Mouse (Mus musculus): ENCODE data around the gene Rem1.

Rem1 gene

DNA sequence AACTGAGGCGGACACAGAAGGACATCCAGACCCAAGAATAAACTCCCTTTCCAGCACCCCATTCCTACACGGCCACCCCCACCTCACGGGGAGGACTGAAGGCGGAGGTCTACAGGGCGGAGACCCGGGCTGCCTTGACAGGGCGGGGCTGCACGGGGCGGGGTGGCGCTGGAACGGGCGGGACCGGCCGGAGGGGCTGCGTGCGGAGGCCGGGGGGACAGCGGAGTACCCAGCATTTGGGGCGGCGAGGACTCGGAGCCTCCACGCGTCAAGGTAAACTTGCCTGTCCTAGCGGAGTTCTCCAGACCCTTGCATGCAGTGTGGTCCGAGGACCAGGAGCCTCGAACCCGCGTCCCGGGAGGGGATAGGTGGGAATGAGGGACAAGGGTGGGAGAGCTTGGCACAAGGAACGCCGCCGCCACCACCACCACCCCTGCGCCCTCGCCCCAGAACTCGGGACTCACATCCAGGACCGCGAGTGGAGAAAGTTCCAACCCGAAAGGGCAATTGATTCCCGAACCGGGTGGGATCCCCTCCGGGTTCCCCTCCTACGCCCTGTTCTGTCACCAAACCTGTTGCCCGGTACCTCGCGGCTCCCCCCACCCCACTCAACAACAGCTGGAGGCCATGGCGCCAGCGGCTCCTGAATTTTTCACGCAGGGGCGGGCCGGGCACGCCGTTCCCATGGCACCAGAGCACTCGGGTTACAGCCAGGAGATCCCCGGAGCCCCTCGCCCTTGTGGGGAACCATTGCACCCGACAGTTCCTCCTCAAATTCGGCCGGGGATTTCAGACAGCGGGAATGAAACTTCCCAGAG lies at the start of gene Rem1:
Rem1 (plus strand) TSS at position 178 of the 818 bp plus-strand sequence.
- no peak for DNase-seq (ENCODE audit: extremely low read depth, insufficient read length, low spot score)

DNA sequence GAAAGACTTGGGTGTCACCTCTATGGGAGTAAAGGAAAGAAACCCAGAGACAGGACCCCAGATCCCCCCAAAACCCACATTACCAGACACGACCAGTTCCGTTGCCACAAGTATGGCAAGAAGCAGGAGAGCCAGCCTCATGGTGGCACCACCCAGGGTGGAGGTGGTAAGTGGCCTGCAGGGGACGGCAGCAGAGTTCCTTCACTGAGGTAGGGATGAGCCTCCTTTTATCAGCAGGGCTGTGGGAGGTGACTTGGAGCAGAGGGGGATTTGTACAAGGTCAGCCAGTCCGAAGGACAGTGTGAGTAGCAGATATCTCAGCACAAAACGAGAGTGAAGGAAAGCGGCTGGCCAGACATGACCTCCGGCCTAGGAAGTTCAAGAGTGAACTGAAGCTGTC lies 46.6 kb upstream of the Rem1 start, which contains the start of gene Defb19:
Defb19 (minus strand) TSS at position 206 of the 400 bp plus-strand sequence.
- DNase-seq (ENCODE audit: extremely low read depth, insufficient read length, low spot score) = no peak

DNA sequence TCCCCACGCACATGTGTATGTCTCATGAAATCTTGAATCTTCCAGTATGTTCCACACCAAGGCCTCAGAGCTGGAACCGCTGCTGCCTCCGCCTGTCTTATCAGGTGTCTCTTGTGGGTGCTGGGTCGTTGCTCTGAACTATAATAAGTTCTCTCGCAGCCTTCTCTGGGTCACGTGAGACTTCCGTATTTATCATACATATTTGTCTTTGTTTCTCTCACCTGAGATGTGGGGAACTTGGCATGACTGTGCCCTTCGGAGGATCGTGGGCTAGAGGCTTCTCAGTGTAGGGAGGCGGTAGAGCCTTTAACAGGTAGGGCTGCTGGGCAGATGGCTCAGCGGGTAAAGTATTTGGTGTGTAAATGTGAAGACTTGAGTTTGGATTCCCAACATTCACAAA lies 46.1 kb upstream of the Rem1 start:
- no peak for DNase-seq (ENCODE audit: extremely low read depth, insufficient read length, low spot score)

DNA sequence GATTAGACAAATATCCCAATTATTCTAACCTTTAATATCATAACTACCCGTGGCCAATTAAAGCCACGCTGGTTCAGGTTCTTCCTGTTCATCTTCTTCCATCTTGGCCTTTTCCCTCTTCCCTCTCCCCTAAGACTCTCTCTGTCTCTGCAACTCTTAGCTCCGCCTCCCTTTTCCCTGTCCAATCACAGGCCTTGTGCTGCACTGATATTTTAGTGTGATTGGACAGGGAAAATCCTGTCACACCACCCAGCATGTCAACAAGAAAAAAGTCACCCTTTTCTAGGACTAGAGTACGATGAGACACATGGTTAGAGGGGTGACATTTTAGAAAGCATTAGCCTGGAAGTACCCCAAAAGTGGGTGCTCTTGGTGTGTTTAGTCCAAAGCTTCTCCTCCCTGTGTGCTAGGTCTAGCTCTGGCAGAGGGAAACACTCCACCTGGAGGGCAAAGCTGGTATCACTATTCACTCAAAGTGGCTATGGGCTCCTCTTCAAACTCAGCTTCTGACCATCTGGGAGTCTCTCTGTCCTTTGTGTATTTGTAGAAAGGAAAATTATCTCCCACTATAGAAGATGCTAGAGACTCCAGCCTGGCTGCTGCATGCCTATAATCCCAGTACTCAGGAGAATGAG lies 39.7 kb upstream of the Rem1 start:
- no peak for DNase-seq (ENCODE audit: extremely low read depth, insufficient read length, low spot score)

DNA sequence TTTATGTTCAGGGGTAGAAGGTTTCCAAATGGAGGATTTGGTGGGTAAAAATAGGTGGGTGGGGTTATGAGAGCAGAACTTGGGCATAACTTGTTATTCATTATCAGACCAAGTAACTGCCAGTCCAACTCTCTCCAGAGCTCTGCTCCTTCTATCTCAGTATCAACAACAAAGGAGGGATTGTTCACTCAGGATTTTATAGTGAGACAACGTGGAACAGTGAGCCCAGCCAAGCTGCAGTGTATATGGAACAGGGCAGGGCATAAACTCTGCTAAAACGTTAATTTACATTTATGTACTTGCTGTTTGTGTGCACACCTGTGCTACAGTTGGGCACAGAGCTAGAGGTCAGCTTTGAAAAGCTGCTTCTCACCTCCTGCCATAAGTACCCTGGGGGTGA lies 38.3 kb upstream of the Rem1 start:
- DNase-seq (ENCODE audit: extremely low read depth, insufficient read length, low spot score) = no peak

DNA sequence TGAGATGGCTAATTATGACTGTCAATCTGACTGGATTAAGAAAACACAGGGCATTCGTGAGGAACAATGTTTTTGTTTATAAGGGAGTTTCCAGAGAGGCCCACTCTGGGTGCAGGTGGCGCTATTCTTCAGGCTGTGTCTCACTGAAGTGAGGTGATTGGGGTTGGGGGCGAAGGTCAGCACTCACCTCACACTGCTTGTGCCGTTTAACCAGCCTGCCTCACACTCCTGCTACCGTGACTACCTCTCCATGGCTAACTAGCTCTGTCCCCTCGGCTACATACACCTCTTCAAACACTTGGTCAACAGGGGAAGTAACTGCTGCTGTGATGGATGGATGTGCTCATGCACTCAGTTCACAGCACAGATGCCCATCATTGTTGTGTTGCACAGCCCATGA lies 37.7 kb upstream of the Rem1 start:
- no peak for DNase-seq (ENCODE audit: extremely low read depth, insufficient read length, low spot score)

DNA sequence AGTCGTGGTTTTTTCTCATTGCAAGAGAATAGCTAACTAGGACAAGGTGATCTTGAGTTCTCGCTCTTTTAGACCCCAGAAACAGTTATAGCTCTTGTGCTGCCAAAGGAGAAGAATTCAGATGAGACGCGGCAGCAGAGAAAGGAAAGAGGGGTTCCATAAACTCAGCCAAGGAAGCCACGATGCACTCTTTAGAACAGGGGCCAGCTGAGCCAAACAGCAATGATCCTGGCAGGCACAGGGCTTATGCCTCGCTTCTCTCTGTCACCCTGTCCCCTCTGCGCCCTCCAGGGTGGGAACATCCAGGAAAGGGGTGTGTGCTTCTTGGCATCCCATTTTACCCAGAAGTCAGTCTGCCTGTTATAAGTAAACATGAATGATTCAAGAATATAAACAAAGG lies 27.5 kb upstream of the Rem1 start, which contains the start of gene Defb45:
Defb45 (minus strand) TSS at position 101 of the 400 bp plus-strand sequence.
- no peak for DNase-seq (ENCODE audit: extremely low read depth, insufficient read length, low spot score)

DNA sequence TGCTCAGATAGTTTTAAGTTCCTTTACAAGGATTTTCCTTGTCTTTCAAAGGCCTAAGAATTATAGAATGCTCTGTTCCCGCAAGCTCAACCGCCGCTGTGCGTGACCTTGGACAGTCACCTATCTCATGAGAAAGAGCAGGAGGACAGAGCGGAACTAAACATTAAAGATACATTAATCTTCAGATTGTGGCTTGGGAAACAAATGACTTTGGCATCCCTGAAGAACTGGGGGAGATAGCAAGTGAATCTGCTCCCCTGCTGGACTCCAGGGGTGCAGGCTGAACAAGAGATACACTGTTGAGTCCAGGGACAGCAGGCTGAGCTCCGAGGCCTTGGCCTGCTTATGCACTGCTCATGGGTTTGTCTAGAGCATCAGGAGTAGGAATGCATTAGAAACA lies 26.7 kb upstream of the Rem1 start:
- no peak for DNase-seq (ENCODE audit: extremely low read depth, insufficient read length, low spot score)

DNA sequence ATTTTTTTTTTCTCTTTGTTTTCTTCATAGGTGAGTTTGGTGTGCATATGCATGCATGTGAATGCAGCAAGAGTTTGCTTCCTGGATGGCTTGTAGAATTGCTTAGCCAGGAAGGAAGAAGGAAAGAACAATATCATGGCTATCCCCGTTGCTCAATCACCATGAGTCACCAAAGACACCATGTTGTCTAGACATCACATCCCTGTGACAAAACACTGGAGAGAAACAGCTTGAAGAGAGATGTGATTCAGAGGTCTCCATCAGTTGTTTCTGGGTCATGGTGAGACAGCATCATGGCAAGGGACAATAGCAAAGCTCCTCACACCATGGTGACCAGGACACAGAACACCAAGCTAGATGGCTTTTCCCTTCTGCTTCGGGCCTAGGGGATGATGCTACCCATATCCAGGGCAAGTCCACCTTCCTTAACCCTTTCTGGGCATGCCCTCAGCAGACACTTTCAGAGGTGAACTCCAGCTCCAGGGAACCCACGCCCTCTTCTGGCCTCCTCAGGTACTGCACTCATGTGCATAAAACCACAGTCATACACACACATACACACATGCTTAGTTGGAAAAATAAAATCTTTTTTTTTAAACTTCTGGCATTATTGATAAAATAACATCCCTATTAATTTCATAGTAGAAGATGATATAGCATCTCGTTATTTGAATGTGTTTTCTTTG lies 25.3 kb upstream of the Rem1 start:
- DNase-seq (ENCODE audit: extremely low read depth, insufficient read length, low spot score) = no peak

DNA sequence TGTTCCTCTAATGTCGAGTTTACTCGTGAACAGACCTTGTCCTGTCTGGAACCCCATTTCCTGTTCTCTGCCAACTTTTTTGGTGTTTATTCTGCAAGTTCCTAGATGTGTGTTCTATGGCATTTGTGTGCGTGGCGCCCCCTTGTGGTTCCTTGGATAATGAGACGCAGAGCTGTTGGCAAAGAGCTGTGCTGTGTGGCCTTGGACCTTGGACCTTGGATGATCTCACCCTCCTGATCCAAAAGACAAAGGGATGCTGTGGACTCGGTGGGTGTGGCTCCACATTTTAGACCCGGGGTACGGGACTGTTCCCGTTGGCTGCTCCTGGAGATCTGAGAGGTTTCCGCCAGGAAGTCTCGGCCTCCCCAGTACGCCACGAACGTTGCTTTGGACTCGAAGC lies 22.7 kb upstream of the Rem1 start, which contains the start of gene Defb36:
Defb36 (plus strand) TSS at position 271 of the 400 bp plus-strand sequence.
- no peak for DNase-seq (ENCODE audit: extremely low read depth, insufficient read length, low spot score)

DNA sequence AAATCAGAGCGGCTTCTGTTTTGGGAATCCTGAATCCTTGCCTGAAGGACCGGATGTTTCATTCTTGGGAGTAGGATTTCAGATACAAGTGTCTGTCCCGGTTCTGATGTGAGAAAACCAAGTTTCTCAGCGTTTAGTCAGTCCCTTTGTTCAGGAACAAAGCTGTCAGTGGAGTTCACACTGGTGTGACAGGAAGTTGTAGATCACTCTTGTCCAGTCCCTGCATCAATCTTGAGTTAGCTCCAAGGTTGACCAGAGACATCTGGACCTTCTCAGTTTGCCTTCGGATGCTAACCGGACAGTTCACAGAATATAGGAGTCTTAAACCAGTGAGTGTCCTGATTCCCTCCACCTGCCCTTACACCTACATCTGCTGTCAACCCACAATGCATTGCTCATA lies 19.0 kb upstream of the Rem1 start:
- DNase-seq (ENCODE audit: extremely low read depth, insufficient read length, low spot score) = no peak

DNA sequence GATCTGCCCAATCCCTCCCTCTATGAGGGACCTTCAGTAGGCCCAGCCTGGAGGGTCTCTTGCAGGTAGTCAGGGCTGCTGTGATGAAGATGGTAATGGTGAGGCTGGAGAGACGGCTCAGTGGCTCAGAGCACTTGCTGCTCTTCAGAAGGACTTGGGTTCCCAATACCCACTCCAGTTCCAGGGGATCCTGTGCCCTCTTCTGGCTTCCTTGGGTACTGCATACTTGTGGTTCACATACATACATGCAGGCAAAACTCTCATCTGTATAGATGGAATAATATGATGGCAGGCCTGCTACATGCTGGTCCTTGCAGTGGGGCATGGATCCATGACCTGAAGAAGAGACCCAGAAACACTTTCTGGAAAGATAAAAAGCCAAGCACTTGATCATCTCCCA lies 18.0 kb upstream of the Rem1 start:
- no peak for DNase-seq (ENCODE audit: extremely low read depth, insufficient read length, low spot score)

DNA sequence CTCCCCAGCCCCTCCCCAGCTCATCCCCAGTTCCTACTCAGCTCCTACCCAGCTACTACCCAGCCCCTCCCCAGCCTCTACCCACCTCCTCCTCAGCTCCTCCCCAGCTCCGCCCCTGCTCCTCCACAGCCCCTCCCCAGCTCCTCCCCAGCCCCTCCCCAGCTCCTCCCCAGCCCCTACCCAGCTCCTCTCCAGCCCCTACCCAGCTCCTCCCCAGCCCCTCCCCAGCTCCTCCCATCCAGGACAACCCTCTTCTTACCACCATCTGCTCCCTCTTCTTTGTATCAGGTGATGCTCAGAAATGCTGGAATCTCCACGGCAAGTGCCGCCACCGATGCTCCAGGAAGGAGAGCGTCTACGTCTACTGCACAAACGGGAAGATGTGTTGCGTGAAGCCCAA lies 14.6 kb upstream of the Rem1 start:
- no peak for DNase-seq (ENCODE audit: extremely low read depth, insufficient read length, low spot score)

DNA sequence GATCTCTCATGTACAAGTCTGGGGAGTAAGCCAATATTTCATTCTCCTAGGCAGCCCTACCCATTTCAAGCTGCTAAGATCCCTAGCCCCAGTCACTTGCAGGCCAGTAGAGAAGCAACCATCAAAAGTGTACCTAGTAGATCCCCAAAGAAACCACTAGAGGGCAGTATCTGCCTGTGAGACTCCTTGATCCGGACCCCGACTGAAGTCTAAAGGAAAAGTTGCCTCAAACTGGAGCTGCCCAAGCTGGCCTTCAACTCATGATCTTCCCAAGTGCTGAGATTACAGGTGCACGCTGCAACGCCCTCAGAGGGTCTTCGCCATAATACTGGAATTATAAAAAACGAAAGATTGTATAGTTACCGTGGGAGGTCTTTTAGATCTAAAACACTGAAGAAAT lies 11.2 kb upstream of the Rem1 start:
- DNase-seq (ENCODE audit: extremely low read depth, insufficient read length, low spot score) = peak; percentile 29

DNA sequence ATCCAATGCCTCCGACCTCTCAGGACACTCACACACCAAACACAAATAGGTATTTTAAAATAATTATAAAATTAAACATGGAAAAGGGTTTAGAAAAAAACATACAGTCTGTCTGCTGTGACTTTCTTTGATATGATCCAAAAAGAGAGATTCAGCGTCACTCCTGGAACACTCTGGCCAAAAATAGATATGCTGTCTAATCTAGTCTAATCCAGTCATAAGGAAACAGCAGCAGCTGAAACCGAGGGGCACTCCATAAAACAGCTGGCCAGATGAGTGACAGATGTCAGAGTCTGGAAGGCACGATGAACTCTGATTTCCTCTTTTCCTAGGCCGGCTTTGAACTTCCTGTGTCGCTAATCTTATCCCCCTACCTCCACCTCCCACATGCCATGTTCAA lies 10.3 kb upstream of the Rem1 start:
- DNase-seq (ENCODE audit: extremely low read depth, insufficient read length, low spot score) = no peak

DNA sequence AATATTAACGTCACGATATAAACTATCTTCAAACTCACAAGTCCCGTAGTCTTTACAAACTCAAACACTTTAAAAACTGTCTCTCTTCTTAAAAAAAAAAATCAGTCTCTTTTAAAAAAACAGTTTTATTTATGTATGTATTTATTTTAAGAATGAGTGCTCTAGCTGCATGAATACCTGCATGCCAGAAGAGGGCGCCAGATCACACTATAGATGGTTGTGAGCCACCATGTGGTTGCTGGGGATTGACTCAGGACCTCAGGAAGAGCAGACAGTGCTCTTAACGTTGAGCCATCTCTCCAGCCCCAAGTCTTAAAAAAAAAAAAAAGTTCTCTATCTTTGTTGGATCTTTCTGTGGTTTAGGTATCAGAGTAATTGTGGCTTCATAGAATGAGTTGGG lies 9.4 kb upstream of the Rem1 start:
- no peak for DNase-seq (ENCODE audit: extremely low read depth, insufficient read length, low spot score)

DNA sequence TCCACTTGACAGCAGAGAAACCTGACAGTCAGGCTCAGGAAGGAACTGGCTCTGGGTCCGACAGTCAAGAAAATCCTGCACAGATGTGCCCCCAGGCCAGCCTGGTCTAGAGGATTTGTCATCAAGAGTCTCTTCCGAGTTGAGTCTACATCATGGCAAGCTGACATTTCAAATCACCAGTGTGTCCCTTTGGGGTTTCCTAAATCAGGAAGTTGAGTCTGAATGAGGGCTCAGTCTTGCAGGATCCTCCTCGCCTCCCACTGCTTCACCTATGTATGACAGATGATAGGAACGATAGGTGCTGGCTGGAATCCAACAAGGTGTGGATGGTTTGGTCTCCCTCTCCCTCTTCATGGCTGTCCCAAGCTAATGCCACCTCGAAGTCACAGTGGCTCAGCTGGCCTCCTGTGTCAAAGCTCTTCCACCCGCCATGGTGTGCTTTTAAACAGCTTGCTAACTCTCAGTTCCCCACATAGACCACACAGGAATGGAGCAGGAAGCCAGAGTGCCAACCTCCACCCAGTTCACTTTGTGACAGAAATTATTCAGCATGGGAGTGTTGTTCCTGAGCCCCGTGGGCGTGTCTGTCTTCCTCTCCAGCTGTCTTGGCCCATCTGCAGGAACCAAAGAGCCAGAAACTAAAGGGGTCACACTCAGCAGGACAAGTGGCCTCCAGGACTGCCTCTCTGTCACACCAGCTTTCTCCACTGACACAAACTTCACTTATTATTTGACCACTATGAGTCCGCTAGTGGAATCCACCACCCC lies 6.2 kb upstream of the Rem1 start:
- no peak for DNase-seq (ENCODE audit: extremely low read depth, insufficient read length, low spot score)

DNA sequence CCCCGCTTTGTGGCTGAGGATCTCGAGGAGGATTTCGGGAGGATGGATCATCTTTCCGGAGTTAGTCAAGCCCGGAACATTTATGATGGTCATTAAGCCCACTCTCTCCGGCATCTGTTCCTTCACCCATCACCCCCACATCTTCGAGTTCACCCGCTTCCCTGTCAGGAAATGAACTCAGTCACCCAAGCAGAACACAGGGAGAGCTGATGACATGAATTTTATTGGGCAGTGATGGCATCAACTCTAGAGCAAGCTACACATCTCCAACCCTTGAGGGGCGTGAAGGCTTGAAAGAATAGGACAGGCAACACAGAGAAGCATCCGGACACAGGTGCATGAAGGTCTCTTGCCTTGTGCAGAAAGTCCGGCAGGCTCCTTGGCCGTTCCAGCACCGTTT lies 4.6 kb upstream of the Rem1 start:
- no peak for DNase-seq (ENCODE audit: extremely low read depth, insufficient read length, low spot score)

DNA sequence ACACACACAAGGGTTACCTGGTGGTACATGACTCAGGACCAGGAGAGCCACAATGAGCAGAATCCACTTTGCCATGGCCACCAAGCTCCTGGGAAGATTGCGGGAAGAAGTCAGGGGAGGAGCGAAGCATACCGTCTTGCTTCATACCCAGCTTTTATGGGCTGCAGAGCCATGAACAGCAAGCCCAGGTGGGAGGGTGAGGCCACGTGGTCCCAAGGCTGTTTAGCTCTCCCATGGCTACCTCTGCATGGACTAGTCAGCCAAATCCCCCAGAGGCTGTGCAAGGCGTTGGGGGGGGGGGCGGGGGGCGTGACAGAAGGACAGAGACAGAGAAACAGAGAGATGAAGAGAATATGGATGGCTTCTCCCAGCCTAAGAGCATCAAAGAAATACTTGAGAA lies 3.8 kb upstream of the Rem1 start, which contains the start of gene Defb25:
Defb25 (minus strand) TSS at position 101 of the 400 bp plus-strand sequence.
- no peak for DNase-seq (ENCODE audit: extremely low read depth, insufficient read length, low spot score)

DNA sequence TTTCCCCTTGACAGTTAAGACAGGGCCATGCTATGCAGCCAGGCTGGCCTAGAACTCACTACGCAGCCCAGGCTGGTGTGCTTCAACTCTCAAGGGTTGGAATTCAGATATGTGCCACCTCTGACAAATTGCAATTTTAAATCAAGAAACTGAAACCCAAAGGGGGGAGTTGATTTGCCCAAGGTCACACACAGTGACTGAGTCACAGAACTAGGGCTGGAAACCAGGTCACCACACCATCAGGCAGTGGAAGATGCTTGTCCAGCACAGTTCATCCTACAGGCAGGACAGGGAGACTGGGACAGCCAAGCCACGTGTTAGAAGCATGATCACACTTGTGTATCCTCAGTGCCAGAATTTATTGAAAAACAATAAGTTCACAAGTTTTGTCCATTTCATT lies 2.2 kb upstream of the Rem1 start:
- DNase-seq (ENCODE audit: extremely low read depth, insufficient read length, low spot score) = no peak

DNA sequence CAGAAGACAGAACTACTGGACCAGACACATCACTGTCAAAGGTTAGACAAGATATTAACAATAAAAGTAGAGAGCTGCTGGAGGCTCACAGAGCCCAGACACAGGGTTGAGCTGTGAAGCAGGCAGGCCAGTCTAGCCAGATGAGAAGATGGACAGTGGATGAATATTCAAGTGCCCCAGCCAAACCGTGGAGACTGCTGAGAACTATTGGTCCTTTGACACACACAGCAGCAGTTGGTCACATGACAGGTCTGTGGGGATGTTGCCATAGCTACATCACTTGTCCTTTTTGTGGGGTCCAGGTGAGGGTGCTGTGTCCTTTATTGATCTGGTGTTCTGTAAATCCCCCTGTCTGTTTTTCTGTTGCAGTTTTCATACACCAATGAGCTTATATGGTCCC lies 1.5 kb upstream of the Rem1 start:
- no peak for DNase-seq (ENCODE audit: extremely low read depth, insufficient read length, low spot score)
